Mouse (Mus musculus): Measurements from ENCODE around the gene Ctr9. TPM values are rescaled to one million over a fixed set of nuclear protein-coding genes. Genes with fewer than 3 reads are reported as not detected.

The Ctr9 gene
- polyA plus RNA-seq, 1 experiment from 2014 or later, result 85.3 TPM

DNA sequence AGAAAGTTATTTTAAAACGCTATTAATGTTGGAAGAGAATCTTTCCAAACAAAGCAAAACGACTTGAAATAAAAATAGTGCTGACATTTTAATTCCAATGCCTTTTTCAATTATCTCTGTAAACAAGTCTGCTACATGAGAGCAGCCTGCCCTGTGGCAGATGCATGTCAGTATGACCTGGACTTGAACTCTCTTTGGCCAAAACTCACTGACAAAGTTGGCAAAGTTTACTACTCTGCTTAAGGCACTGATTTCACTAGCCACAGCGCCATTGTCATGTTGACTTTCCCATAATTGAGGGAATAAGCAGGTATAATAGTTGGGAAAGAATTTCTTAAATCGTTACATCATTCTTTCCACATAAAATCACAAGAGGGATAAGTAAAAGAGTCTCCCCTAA is 7.9 kb upstream of the Ctr9 start:
- ATAC-seq (replicated peaks; ENCODE audit: low FRiP score) (no peak), DNase-seq (ENCODE audit: low spot score) (no peak)
- H3K9me3 ChIP-seq (ENCODE audit: control insufficient read depth, low read length), result no peaks in the 10 kb centered on the region
- no peaks in the 10 kb centered on the region for H3K36me3 ChIP-seq (ENCODE audit: control insufficient read depth, insufficient read depth, low read length)
- H3K27me3 ChIP-seq (ENCODE audit: control insufficient read depth, insufficient read depth, low read length), result no peaks in the 10 kb centered on the region
- 0 out of 2 replicates have a peak, but pooled peaks cover 2% of the 10 kb centered on the region for H3K4me1 ChIP-seq (replicated peaks; ENCODE audit: control insufficient read depth, insufficient read depth, low read length)
- no peak overlapping the region for H3K9ac ChIP-seq (ENCODE audit: low read length)
- no peak overlapping the region for H3K4me2 ChIP-seq (ENCODE audit: low read depth, low read length, severe bottlenecking)
- WGBS, result 79% methylated on average over 4 of the region's 4 CpGs
- H3K27ac ChIP-seq (ENCODE audit: low read depth, low read length), result no peak overlapping the region
- no peak overlapping the region for H3K4me3 ChIP-seq (ENCODE audit: low read depth, low read length)

DNA sequence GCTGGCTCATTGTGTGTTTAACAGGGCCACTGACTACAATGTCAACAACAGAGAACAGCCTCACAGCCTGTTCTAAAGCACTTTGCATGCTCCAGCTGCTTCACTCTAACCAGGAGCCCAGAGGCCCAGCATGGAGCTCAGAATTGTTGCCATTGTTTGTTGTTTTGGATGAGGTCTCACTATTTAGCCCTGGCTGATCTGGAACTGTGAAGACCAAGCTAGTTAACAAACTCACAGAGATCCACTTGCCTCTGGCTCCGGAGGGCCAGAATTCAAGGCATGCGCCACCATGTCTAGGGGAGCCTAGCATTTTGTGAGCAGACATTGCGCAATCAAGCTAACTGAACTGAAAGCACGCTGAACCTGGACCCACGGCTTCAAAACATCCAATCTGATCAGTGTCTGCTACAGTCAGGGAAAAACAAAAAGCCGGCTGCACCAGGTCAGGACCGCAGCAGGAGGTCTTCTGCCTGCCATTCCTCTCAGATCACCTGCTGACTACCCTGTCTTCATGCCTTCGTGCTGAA is 4.6 kb upstream of the Ctr9 start:
- no peak for ATAC-seq (replicated peaks; ENCODE audit: low FRiP score)
- Histone ChIP-seq H3K4me1 (replicated peaks; ENCODE audit: control insufficient read depth, insufficient read depth, low read length) (0 out of 2 replicates have a peak, but pooled peaks cover 2% of the 10 kb centered on the region), H3K27ac (ENCODE audit: low read depth, low read length) (no peak overlapping the region), H3K9ac (ENCODE audit: low read length) (no peak overlapping the region), H3K4me3 (ENCODE audit: low read depth, low read length) (no peak overlapping the region), H3K36me3 (ENCODE audit: control insufficient read depth, insufficient read depth, low read length) (no peaks in the 10 kb centered on the region), H3K9me3 (ENCODE audit: control insufficient read depth, low read length) (no peaks in the 10 kb centered on the region), H3K4me2 (ENCODE audit: low read depth, low read length, severe bottlenecking) (no peak overlapping the region), H3K27me3 (ENCODE audit: control insufficient read depth, insufficient read depth, low read length) (no peaks in the 10 kb centered on the region)
- DNase-seq (ENCODE audit: low spot score), result peak; percentile 58
- WGBS, result 19% methylated on average over 8 of the region's 8 CpGs

DNA sequence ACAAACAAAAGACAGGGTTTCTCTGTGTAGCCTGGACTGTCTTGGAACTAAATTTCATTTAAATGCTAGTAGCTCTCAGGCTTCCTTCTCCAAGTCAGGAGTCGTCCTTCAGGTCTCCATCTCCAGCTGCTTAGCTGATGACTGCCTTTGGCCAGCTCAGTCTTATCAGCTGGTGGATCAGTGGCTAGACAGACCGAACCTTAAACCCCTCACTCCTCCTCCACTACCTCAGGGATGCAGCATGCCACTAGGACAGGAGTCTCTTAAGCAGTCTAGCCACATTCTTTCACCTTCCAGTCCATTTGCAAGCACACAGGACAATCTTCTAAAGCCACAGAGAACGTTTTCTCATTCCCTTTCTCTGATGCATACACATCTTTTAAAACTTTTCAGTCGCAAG is 3.8 kb upstream of the Ctr9 start:
- Histone ChIP-seq H3K9me3 (ENCODE audit: control insufficient read depth, low read length) (no peaks in the 10 kb centered on the region), H3K4me2 (ENCODE audit: low read depth, low read length, severe bottlenecking) (no peak overlapping the region), H3K27me3 (ENCODE audit: control insufficient read depth, insufficient read depth, low read length) (no peaks in the 10 kb centered on the region), H3K9ac (ENCODE audit: low read length) (no peak overlapping the region), H3K4me1 (replicated peaks; ENCODE audit: control insufficient read depth, insufficient read depth, low read length) (peaks cover 5% of the 10 kb centered on the region; the same call in 1 of the 2 replicates), H3K4me3 (ENCODE audit: low read depth, low read length) (no peak overlapping the region), H3K27ac (ENCODE audit: low read depth, low read length) (no peak overlapping the region), H3K36me3 (ENCODE audit: control insufficient read depth, insufficient read depth, low read length) (no peaks in the 10 kb centered on the region)
- 65% methylated on average over 4 of the region's 4 CpGs for WGBS
- DNase-seq (ENCODE audit: low spot score), result no peak
- ATAC-seq (replicated peaks; ENCODE audit: low FRiP score), result no peak

DNA sequence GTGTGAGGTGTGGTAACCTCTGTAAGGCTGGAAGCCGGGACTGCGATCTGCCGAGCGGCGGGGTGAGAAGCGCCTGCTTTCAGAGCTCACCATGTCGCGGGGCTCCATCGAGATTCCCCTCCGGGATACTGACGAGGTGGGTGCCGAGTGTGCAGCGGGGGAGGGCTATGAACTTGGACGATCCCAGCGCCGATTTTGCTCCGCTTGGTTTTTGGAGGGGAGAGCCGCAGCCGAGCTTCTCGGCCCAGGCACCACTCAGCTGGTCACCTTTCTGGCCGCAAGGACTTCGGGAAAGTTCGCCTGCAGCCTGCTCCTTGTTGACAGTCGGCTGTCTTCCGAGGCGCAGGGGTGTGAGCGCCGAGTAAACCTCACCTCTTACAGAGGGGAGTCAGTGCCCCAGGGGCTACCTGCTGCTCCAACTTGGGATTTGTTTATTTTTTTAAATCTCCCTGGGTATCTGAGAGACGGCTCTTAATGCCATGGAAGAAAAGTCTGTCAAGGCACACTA is 349 bp downstream of the Ctr9 start:
- H3K4me3 ChIP-seq (ENCODE audit: low read depth, low read length), result peak overlapping the region; percentile 93
- under 1% methylated on average over 29 of the region's 29 CpGs for WGBS
- peaks cover 1% of the 10 kb centered on the region; the same call in 1 of the 2 replicates for H3K36me3 ChIP-seq (ENCODE audit: control insufficient read depth, insufficient read depth, low read length)
- H3K27ac ChIP-seq (ENCODE audit: low read depth, low read length), result peak overlapping the region; percentile 69
- no peaks in the 10 kb centered on the region for H3K27me3 ChIP-seq (ENCODE audit: control insufficient read depth, insufficient read depth, low read length)
- H3K9ac ChIP-seq (ENCODE audit: low read length), result peak overlapping the region; percentile 72
- DNase-seq (ENCODE audit: low spot score) (no peak), ATAC-seq (replicated peaks; ENCODE audit: low FRiP score) (peak; percentile 43; the same call in 1 of the 2 replicates)
- peaks cover 4% of the 10 kb centered on the region; the same call in 1 of the 2 replicates for H3K4me1 ChIP-seq (replicated peaks; ENCODE audit: control insufficient read depth, insufficient read depth, low read length)
- peak overlapping the region; percentile 70 for H3K4me2 ChIP-seq (ENCODE audit: low read depth, low read length, severe bottlenecking)
- no peaks in the 10 kb centered on the region for H3K9me3 ChIP-seq (ENCODE audit: control insufficient read depth, low read length)

DNA sequence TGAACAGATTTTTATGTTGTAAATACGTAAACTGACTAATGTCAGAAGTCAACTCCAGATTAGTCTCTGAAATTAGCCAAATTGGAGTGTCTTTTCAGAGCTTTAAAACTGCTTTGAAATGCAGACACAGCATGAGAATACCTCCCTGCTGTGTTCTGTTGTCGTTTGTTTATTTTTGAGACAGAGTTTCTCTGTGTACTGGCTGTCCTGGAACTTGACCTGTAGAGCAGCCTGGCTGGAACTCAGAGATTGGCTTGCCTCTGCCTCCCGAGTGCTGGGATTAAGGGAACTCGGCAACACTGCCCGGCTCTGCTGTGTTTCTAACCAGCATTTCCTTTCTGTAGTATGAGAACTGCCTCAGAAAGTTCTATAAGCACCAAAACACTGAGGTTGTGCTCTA is 20.2 kb downstream of the Ctr9 start:
- H3K36me3 ChIP-seq (ENCODE audit: control insufficient read depth, insufficient read depth, low read length), result peaks cover 11% of the 10 kb centered on the region
- WGBS, result 85% methylated on average over 5 of the region's 5 CpGs
- no peak for DNase-seq (ENCODE audit: low spot score)

DNA sequence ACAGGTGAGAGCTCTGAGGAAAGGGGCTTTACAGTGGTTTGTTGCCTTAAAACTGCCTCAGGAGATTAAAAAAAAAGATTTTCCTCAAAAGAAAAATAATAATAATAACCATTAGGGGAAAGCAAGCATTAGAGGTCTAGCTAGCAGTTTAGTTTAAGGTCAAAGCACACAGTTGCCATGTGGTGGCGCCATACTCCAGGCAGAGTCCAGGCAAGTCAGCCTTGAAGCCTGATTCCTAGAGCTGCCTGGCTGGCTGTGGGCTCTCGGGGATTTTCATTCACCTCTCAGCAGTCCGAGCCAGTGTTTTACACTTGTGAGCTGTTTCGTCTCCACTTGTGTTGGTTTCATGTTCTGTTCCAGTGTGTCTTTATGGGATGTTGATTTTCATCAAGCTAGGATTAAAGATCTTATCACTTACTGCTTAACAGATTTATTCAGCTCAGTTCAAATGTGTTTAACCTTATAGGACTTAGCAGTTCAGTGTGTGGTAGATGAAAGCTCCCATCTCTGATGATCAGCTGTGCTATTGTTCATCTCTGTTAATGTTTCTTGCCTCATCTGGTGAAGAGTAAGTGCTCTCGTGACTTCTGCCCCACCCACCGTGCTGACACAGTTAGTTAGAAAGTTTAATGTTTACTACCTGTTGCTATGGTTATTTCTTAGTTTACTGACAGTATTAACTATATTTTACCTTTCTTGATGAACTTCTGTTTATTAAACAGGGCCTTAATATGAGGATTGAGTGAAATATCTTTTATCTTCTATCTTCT is 21.1 kb downstream of the Ctr9 start:
- no peak overlapping the region for H3K27ac ChIP-seq (ENCODE audit: low read depth, low read length)
- H3K9me3 ChIP-seq (ENCODE audit: control insufficient read depth, low read length), result no peaks in the 10 kb centered on the region
- no peak overlapping the region for H3K4me2 ChIP-seq (ENCODE audit: low read depth, low read length, severe bottlenecking)
- ATAC-seq (replicated peaks; ENCODE audit: low FRiP score), result no peak
- peak; percentile 75 for DNase-seq (ENCODE audit: low spot score)
- 69% methylated on average over 6 of the region's 6 CpGs for WGBS
- no peaks in the 10 kb centered on the region for H3K4me1 ChIP-seq (replicated peaks; ENCODE audit: control insufficient read depth, insufficient read depth, low read length)
- H3K27me3 ChIP-seq (ENCODE audit: control insufficient read depth, insufficient read depth, low read length), result no peaks in the 10 kb centered on the region
- H3K4me3 ChIP-seq (ENCODE audit: low read depth, low read length), result no peak overlapping the region
- no peak overlapping the region for H3K9ac ChIP-seq (ENCODE audit: low read length)
- H3K36me3 ChIP-seq (ENCODE audit: control insufficient read depth, insufficient read depth, low read length), result peaks cover 10% of the 10 kb centered on the region

More for the DNA sequence above, 20.2 kb downstream of the Ctr9 start:
- H3K4me3 ChIP-seq (ENCODE audit: low read depth, low read length), result no peak overlapping the region
- H3K4me1 ChIP-seq (replicated peaks; ENCODE audit: control insufficient read depth, insufficient read depth, low read length), result no peaks in the 10 kb centered on the region
- no peak overlapping the region for H3K4me2 ChIP-seq (ENCODE audit: low read depth, low read length, severe bottlenecking)
- no peaks in the 10 kb centered on the region for H3K27me3 ChIP-seq (ENCODE audit: control insufficient read depth, insufficient read depth, low read length)
- no peak for ATAC-seq (replicated peaks; ENCODE audit: low FRiP score)
- H3K27ac ChIP-seq (ENCODE audit: low read depth, low read length), result no peak overlapping the region
- no peaks in the 10 kb centered on the region for H3K9me3 ChIP-seq (ENCODE audit: control insufficient read depth, low read length)
- no peak overlapping the region for H3K9ac ChIP-seq (ENCODE audit: low read length)

DNA sequence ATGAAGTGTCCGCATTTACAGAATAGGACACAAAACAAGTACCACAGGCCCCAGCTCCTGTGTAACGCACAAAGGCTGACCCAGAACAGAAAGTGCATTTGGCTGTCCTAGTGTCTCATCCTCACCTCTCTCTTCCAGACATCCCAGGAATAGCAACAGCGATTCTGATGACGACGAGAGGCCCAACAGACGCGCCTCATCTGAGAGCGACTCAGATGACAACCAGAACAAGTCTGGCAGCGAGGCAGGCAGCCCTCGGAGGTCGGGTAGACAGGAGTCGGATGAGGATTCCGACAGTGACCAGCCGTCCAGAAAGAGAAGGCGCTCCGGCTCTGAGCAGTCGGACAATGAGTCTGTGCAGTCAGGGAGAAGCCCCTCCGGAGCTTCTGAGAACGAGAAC is 26.5 kb downstream of the Ctr9 start:
- Histone ChIP-seq H3K4me3 (ENCODE audit: low read depth, low read length) (no peak overlapping the region), H3K36me3 (ENCODE audit: control insufficient read depth, insufficient read depth, low read length) (peaks cover 10% of the 10 kb centered on the region), H3K4me2 (ENCODE audit: low read depth, low read length, severe bottlenecking) (no peak overlapping the region), H3K9me3 (ENCODE audit: control insufficient read depth, low read length) (no peaks in the 10 kb centered on the region), H3K9ac (ENCODE audit: low read length) (no peak overlapping the region), H3K27ac (ENCODE audit: low read depth, low read length) (no peak overlapping the region), H3K4me1 (replicated peaks; ENCODE audit: control insufficient read depth, insufficient read depth, low read length) (0 out of 2 replicates have a peak, but pooled peaks cover 2% of the 10 kb centered on the region), H3K27me3 (ENCODE audit: control insufficient read depth, insufficient read depth, low read length) (no peaks in the 10 kb centered on the region)
- WGBS, result 92% methylated on average over 19 of the region's 19 CpGs
- DNase-seq (ENCODE audit: low spot score) (no peak), ATAC-seq (replicated peaks; ENCODE audit: low FRiP score) (no peak)

DNA sequence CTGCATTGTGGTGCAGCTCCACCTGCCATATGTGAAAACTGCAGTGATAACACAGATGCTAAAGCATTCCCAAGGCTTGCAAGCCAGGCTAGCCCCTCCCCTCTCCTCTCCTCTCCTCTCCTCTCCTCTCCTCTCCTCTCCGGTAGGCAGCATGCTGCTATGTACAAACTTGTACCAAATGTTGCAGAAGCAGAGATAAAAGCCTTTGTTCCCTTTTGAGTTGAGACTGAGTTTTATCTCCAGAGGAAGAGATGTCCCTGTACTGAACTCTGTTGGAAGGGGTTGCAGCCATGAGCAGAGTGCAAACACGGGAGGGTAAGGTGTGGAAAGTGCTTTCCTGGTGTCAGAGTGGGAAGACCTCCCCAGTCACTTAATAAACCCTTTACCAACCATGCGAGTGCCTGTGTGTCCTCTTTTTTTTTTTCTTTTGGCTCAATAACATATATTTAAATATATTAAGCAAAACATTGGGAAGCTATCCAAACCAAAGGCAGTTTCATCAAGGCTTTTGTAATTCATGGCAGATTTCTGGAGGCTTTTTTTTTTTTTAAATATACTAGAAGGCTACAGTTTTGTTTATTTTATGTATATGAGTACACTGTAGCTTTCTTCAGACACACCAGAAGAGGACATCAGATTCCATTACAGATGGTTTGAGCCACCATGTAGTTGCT is 27.4 kb downstream of the Ctr9 start:
- WGBS, result 95% methylated on average over 3 of the region's 3 CpGs
- no peak for ATAC-seq (replicated peaks; ENCODE audit: low FRiP score)

More for the DNA sequence above, 27.4 kb downstream of the Ctr9 start:
- no peak overlapping the region for H3K4me3 ChIP-seq (ENCODE audit: low read depth, low read length)
- H3K27me3 ChIP-seq (ENCODE audit: control insufficient read depth, insufficient read depth, low read length), result no peaks in the 10 kb centered on the region
- 0 out of 2 replicates have a peak, but pooled peaks cover 2% of the 10 kb centered on the region for H3K4me1 ChIP-seq (replicated peaks; ENCODE audit: control insufficient read depth, insufficient read depth, low read length)
- peaks cover 8% of the 10 kb centered on the region for H3K36me3 ChIP-seq (ENCODE audit: control insufficient read depth, insufficient read depth, low read length)
- no peak overlapping the region for H3K27ac ChIP-seq (ENCODE audit: low read depth, low read length)
- no peak overlapping the region for H3K9ac ChIP-seq (ENCODE audit: low read length)
- H3K9me3 ChIP-seq (ENCODE audit: control insufficient read depth, low read length), result no peaks in the 10 kb centered on the region
- DNase-seq (ENCODE audit: low spot score), result no peak
- H3K4me2 ChIP-seq (ENCODE audit: low read depth, low read length, severe bottlenecking), result no peak overlapping the region
